Mouse (Mus musculus): ENCODE data around the gene Rhox3f. TPM values are rescaled to one million over a fixed set of nuclear protein-coding genes. Genes with fewer than 3 reads are reported as not detected.

The Rhox3f gene
- not detected in 2 replicates for polyA plus RNA-seq (2015; fragmentation: Nextera tagmentation; extraction: Ambion mirVana)

DNA sequence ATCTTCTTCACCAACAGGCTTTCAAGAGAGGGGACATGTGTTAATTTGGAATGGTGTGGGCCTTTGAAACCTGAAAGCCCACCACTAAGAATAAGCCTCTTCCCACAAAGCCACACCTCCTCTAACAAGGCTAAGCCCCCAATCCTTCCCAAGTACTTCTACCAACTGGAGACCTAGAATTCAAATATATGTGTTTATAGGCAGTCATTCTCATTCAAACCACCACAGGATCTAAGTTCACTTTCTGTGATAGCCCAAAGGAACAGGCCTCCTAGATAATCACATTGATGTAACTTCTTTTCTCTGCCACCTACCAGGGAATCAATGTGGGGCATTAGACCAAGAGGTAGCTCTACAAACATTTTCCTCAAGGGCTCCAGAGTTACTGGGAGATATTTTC is at the start of gene Rhox3f:
Rhox3f (plus strand) TSS at position 301 of the 400 bp plus-strand sequence.

DNA sequence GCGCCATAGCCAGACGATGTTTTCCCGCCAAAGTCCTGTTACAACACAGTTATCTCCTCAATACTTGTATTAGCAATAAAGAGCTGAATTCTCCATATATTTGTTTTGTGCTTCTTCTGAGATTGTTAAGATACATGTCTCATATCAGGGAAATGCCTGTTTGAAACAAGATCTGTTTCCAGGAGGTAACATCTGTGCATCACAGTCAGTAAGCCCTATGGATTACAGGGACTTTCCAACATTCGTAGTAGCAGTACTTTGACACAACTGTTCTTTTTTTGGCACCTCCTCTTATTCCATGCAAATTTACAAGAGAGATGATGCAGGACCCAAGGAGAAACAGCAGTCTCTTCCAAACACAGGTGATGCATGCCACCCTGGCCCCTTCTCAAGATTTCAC is 39.1 kb upstream of the Rhox3f start, which contains the start of gene Rhox3e:
Rhox3e (plus strand) TSS at position 301 of the 400 bp plus-strand sequence.

DNA sequence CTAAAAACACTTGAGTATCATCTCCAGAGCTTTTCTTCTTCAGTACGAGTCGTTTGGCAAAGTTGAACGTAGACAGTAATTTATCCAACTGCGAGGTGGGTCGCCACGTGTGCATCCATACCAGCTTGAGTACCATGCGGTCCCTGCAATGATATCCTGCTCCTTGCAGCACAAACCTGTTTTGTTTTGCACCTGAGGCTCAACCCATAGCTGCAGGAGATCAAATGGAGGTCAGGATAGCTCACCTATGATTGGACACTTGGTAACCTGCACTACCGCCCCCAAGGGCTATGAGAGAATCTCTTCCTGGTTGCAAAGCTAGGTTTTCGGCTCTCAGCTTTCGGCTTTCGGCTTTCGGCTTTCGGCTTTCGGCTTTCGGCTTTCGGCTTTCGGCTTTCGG is 23.7 kb upstream of the Rhox3f start, which contains the start of gene Rhox4e:
Rhox4e (plus strand) TSS at position 301 of the 400 bp plus-strand sequence.

GRCm38 (mm10) chrX:37571105-37571504 is 9.7 kb upstream of the Rhox3f start, which contains the start of gene Rhox2f:
Rhox2f (plus strand) TSS chrX:37571405.

GRCm38 (mm10) chrX:37607604-37608003 is 26.8 kb downstream of the Rhox3f start, which contains the start of gene Rhox4f:
Rhox4f (minus strand) TSS chrX:37607704.

GRCm38 (mm10) chrX:37628512-37628911 is 47.7 kb downstream of the Rhox3f start, which contains the start of gene Rhox3g:
Rhox3g (minus strand) TSS chrX:37628612.

Other genes starting within 250 kb of the Rhox3f start
- not detected in 2 replicates for gene Rhox3a2, start 201.0 kb upstream of the Rhox3f start, polyA plus RNA-seq (2015; fragmentation: Nextera tagmentation; extraction: Ambion mirVana)
- gene Rhox4a2, start 190.1 kb upstream of the Rhox3f start, polyA plus RNA-seq (2015; fragmentation: Nextera tagmentation; extraction: Ambion mirVana): not detected in 2 replicates
- gene Rhox2b, start 168.9 kb upstream of the Rhox3f start, polyA plus RNA-seq (2015; fragmentation: Nextera tagmentation; extraction: Ambion mirVana): not detected in 2 replicates
- not detected in 2 replicates for gene Rhox4b, start 148.5 kb upstream of the Rhox3f start, polyA plus RNA-seq (2015; fragmentation: Nextera tagmentation; extraction: Ambion mirVana)
- gene Rhox2c, start 127.3 kb upstream of the Rhox3f start, polyA plus RNA-seq (2015; fragmentation: Nextera tagmentation; extraction: Ambion mirVana): not detected in 2 replicates
- gene Rhox3c, start 122.4 kb upstream of the Rhox3f start, polyA plus RNA-seq (2015; fragmentation: Nextera tagmentation; extraction: Ambion mirVana): not detected in 2 replicates
- not detected in 2 replicates for gene Rhox4c, start 100.7 kb upstream of the Rhox3f start, polyA plus RNA-seq (2015; fragmentation: Nextera tagmentation; extraction: Ambion mirVana)
- gene Rhox2d, start 87.6 kb upstream of the Rhox3f start, polyA plus RNA-seq (2015; fragmentation: Nextera tagmentation; extraction: Ambion mirVana): not detected in 2 replicates
- gene Rhox4d, start 66.6 kb upstream of the Rhox3f start, polyA plus RNA-seq (2015; fragmentation: Nextera tagmentation; extraction: Ambion mirVana): not detected in 2 replicates
- not detected in 2 replicates for gene Rhox2e, start 50.5 kb upstream of the Rhox3f start, polyA plus RNA-seq (2015; fragmentation: Nextera tagmentation; extraction: Ambion mirVana)
- not detected in 2 replicates for gene Rhox3e, start 39.0 kb upstream of the Rhox3f start, polyA plus RNA-seq (2015; fragmentation: Nextera tagmentation; extraction: Ambion mirVana)
- not detected in 2 replicates for gene Rhox4e, start 23.6 kb upstream of the Rhox3f start, polyA plus RNA-seq (2015; fragmentation: Nextera tagmentation; extraction: Ambion mirVana)
- gene Rhox2f, start 9.6 kb upstream of the Rhox3f start, polyA plus RNA-seq (2015; fragmentation: Nextera tagmentation; extraction: Ambion mirVana): not detected in 2 replicates
- not detected in 2 replicates for gene Rhox4f, start 26.7 kb downstream of the Rhox3f start, polyA plus RNA-seq (2015; fragmentation: Nextera tagmentation; extraction: Ambion mirVana)
- gene Rhox3g, start 47.6 kb downstream of the Rhox3f start, polyA plus RNA-seq (2015; fragmentation: Nextera tagmentation; extraction: Ambion mirVana): not detected in 2 replicates
- gene Rhox2g, start 62.5 kb downstream of the Rhox3f start, polyA plus RNA-seq (2015; fragmentation: Nextera tagmentation; extraction: Ambion mirVana): not detected in 2 replicates
- gene Rhox4g, start 70.3 kb downstream of the Rhox3f start, polyA plus RNA-seq (2015; fragmentation: Nextera tagmentation; extraction: Ambion mirVana): not detected in 2 replicates
- gene Rhox3h, start 87.8 kb downstream of the Rhox3f start, polyA plus RNA-seq (2015; fragmentation: Nextera tagmentation; extraction: Ambion mirVana): not detected in 2 replicates
- not detected in 2 replicates for gene Rhox2h, start 92.3 kb downstream of the Rhox3f start, polyA plus RNA-seq (2015; fragmentation: Nextera tagmentation; extraction: Ambion mirVana)
- 54.8 and 61.1 TPM in 2 replicates for gene Rhox5, start 223.8 kb downstream of the Rhox3f start, polyA plus RNA-seq (2015; fragmentation: Nextera tagmentation; extraction: Ambion mirVana)
- gene Rhox6, start 245.9 kb downstream of the Rhox3f start, polyA plus RNA-seq (2015; fragmentation: Nextera tagmentation; extraction: Ambion mirVana): 0.12 TPM in 1 of 2 replicates, not detected in the other